Mouse (Mus musculus) brain, embryonic 14.5 days (tissue): ENCODE measurements around the gene Kcna3.

ENCODE experiments used
- CTCF ChIP-seq: fragments of 200-500 bp; IDR thresholded peaks from 2 replicates; pipeline ENCODE4 v1.5.1; 2012; ENCODE audit warnings: inconsistent platforms, mild to moderate bottlenecking, moderate library complexity, borderline replicate concordance; ENCODE audit not compliant: insufficient read depth, insufficient read length; ENCODE audit errors: extremely low read depth
- POLR2A ChIP-seq: fragments of 200-500 bp; IDR thresholded peaks from 2 replicates; pipeline ENCODE4 v1.6.1; 2012; ENCODE audit warnings: mild to moderate bottlenecking, inconsistent platforms, borderline replicate concordance; ENCODE audit not compliant: poor library complexity, insufficient read depth, insufficient read length, severe bottlenecking; ENCODE audit errors: extremely low read depth

GRCm38 (mm10) chr3:107040408-107040807 is 4.4 kb downstream of the Kcna3 start:
- TF ChIP-seq CTCF (no peak), POLR2A (no peak)
